Mouse (Mus musculus) c-Kit-positive CD71-positive TER-119-negative erythroid progenitor cells, embryonic 14.5 days (primary cell): ENCODE measurements around the gene Rab10.

ENCODE experiments used
- DNase-seq: peaks from one replicate; pipeline ENCODE4 v3.0.0-alpha.2; 2013; ENCODE audit warnings: low read depth

Gene Rab10

GRCm38 (mm10) chr12:3236831-3237681, 72.7 kb downstream of the Rab10 start:
- DNase-seq = no peak

GRCm38 (mm10) chr12:3236163-3236641, 73.6 kb downstream of the Rab10 start:
- no peak for DNase-seq

- peak; percentile 80 for DNase-seq
Measured at GRCm38 (mm10) chr12:3235646-3236161, 74.1 kb downstream of the Rab10 start.

- peak; percentile 91 for DNase-seq
Measured at GRCm38 (mm10) chr12:3235124-3235631, 74.6 kb downstream of the Rab10 start.

GRCm38 (mm10) chr12:3234061-3234460, 75.7 kb downstream of the Rab10 start:
- DNase-seq = no peak

- no peak for DNase-seq
Measured at GRCm38 (mm10) chr12:3223352-3223751, 86.4 kb downstream of the Rab10 start.

- DNase-seq = no peak
Measured at GRCm38 (mm10) chr12:3210181-3210580, 99.6 kb downstream of the Rab10 start.

GRCm38 (mm10) chr12:3209163-3209562, 100.6 kb downstream of the Rab10 start:
- DNase-seq = no peak
